In the genomic region with DNA sequence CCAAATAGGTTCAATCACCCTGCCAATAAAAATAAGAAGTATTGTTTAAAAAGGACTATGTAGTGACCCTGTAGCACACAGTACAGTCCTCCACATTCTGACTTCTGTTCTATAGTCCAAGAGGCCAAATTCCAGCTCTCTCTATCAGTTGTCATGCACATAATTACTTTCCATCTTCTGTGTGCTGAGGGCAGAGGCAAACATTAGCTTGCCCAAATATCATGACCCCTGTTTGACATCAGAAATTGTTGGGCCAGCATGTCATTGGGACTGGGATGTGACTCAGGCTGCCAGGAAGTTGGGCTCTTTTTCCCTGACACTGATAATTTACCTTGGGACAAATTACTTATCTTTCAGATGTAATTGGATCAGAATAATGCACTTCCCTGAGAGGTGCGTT, we compare ENCODE assay signal across 15 mouse cellular contexts.
DNase-seq lines count a peak whose midpoint lies in the region; ATAC-seq and TF ChIP-seq lines count a peak whose summit lies in the region.
"Had no signal": no experiment of that assay in that cellular context is flagged by ENCODE, and none has a peak within 500 bp of the region (broad histone marks: within the 10 kb centered on the region; RNA-seq: fewer than 3 reads in every experiment).

No protein-coding gene starts in this region.

- 27% methylated on average over 1 of the region's 1 CpGs for WGBS in heart, embryonic 15.5 days
- WGBS in heart, embryonic 11.5 days (ENCODE audit: insufficient replicate concordance) = 49% methylated on average over 1 of the region's 1 CpGs
- WGBS in kidney, postnatal 0 days = 42% methylated on average over 1 of the region's 1 CpGs

- ATAC-seq in heart, embryonic 15.5 days (replicated peaks; ENCODE audit: insufficient number of reproducible peaks, insufficient read depth, low FRiP score, low read depth) = no peak
- ATAC-seq in heart, embryonic 11.5 days (replicated peaks; ENCODE audit: insufficient number of reproducible peaks, low FRiP score, low TSS enrichment) = no peak
- no peak for ATAC-seq in kidney, postnatal 0 days (replicated peaks; ENCODE audit: low FRiP score, low read depth)

- no peak for TF ChIP-seq CTCF in embryonic fibroblast, embryonic 13.5 days (IDR thresholded peaks at IDR 0.05; ENCODE audit: borderline replicate concordance, insufficient read depth, low read length)
- TF ChIP-seq CTCF in kidney, postnatal 0 days (IDR thresholded peaks at IDR 0.05; ENCODE audit: low read depth) = no peak

- H3K27ac ChIP-seq in heart, embryonic 15.5 days = peak overlapping the region; percentile 73
- no peak overlapping the region for H3K27ac ChIP-seq in heart, embryonic 11.5 days (ENCODE audit: low read depth, low read length)
- peak overlapping the region; percentile 3; the same call in 1 of the 2 replicates for H3K27ac ChIP-seq in embryonic fibroblast, embryonic 13.5 days (ENCODE audit: insufficient read depth, low read length)
- peak overlapping the region; percentile 76 for H3K27ac ChIP-seq in kidney, postnatal 0 days
- H3K27ac ChIP-seq: hindbrain, embryonic 10.5 days; macrophage; neural tube, embryonic 13.5 days had no signal

- no peak overlapping the region for H3K9ac ChIP-seq in heart, embryonic 15.5 days
- H3K9ac ChIP-seq in heart, embryonic 11.5 days (ENCODE audit: low read depth, low read length) = no peak overlapping the region
- no peak overlapping the region for H3K9ac ChIP-seq in kidney, postnatal 0 days (ENCODE audit: low read depth, low read length)
- H3K9ac ChIP-seq: neural tube, embryonic 13.5 days had no signal

- peaks cover 60% of the 10 kb centered on the region for H3K4me1 ChIP-seq in heart, embryonic 15.5 days (replicated peaks)
- peaks cover 50% of the 10 kb centered on the region for H3K4me1 ChIP-seq in heart, embryonic 11.5 days (ENCODE audit: control insufficient read depth, insufficient read depth, low read length)
- peaks cover 13% of the 10 kb centered on the region for H3K4me1 ChIP-seq in embryonic fibroblast, embryonic 13.5 days (ENCODE audit: control insufficient read depth, insufficient read depth, low read length)
- H3K4me1 ChIP-seq in kidney, postnatal 0 days (replicated peaks; ENCODE audit: insufficient read depth, low read length) = peaks cover 19% of the 10 kb centered on the region

- TF ChIP-seq POLR2A in embryonic fibroblast, embryonic 13.5 days (IDR thresholded peaks at IDR 0.05; ENCODE audit: low read depth, low read length) = no peak

- peak; percentile 50 to 80 for DNase-seq in adrenal gland, adult (ENCODE audit: inconsistent age in 2 of 2, low spot score in 1 of 2)
- no peak for DNase-seq in adrenal gland, postnatal 4 days (ENCODE audit: low spot score in 2 of 2)
- peak; percentile 12 for DNase-seq in kidney, postnatal 0 days (ENCODE audit: low spot score)
- DNase-seq in embryo, embryonic 9.5 days (ENCODE audit: extremely low spot score) = no peak
- no peak for DNase-seq in cerebellum, adult 18-20 months
- DNase-seq: cerebellum, adult 9-10 months; midbrain, embryonic 14.5 days; spleen, adult 18-20 months had no signal

- H3K4me2 ChIP-seq in heart, embryonic 15.5 days = peak overlapping the region; percentile 40; the same call in 1 of the 2 replicates
- no peak overlapping the region for H3K4me2 ChIP-seq in heart, embryonic 11.5 days
- peak overlapping the region; percentile 44 for H3K4me2 ChIP-seq in kidney, postnatal 0 days (ENCODE audit: low read length)
- H3K4me2 ChIP-seq: neural tube, embryonic 13.5 days had no signal

- H3K9me3 ChIP-seq in heart, embryonic 15.5 days (replicated peaks) = no peaks in the 10 kb centered on the region
- H3K9me3 ChIP-seq in heart, embryonic 11.5 days (replicated peaks; ENCODE audit: control insufficient read depth, low read length) = no peaks in the 10 kb centered on the region
- no peaks in the 10 kb centered on the region for H3K9me3 ChIP-seq in kidney, postnatal 0 days (replicated peaks; ENCODE audit: low read length)
- H3K9me3 ChIP-seq: hindbrain, embryonic 10.5 days; neural tube, embryonic 13.5 days had no signal

- H3K36me3 ChIP-seq in heart, embryonic 15.5 days = no peaks in the 10 kb centered on the region
- H3K36me3 ChIP-seq in heart, embryonic 11.5 days (ENCODE audit: control insufficient read depth, insufficient read depth, low read length) = no peaks in the 10 kb centered on the region
- H3K36me3 ChIP-seq in kidney, postnatal 0 days (ENCODE audit: insufficient read depth, low read length) = no peaks in the 10 kb centered on the region
- H3K36me3 ChIP-seq: neural tube, embryonic 13.5 days had no signal

- H3K4me3 ChIP-seq in heart, embryonic 15.5 days = no peak overlapping the region; the same call in 1 of the 2 replicates
- H3K4me3 ChIP-seq in heart, embryonic 11.5 days (ENCODE audit: low read depth, low read length) = no peak overlapping the region
- no peak overlapping the region for H3K4me3 ChIP-seq in embryonic fibroblast, embryonic 13.5 days (ENCODE audit: insufficient read depth, low read length)
- H3K4me3 ChIP-seq in kidney, postnatal 0 days (replicated peaks; ENCODE audit: low read depth, low read length) = no peak overlapping the region
- H3K4me3 ChIP-seq: hindbrain, embryonic 10.5 days; left cerebral cortex, adult 2 months; neural tube, embryonic 13.5 days had no signal

- H3K27me3 ChIP-seq in heart, embryonic 15.5 days = no peaks in the 10 kb centered on the region
- H3K27me3 ChIP-seq in heart, embryonic 11.5 days (ENCODE audit: control insufficient read depth, insufficient read depth, low read length) = no peaks in the 10 kb centered on the region
- H3K27me3 ChIP-seq in kidney, postnatal 0 days (ENCODE audit: insufficient read depth, low read length) = no peaks in the 10 kb centered on the region
- H3K27me3 ChIP-seq: neural tube, embryonic 13.5 days had no signal

Comparison
In these comparisons a context has a peak if more than half of its experiments do, and no peak if none do; other contexts are left out.
1. DNase-seq: peak in adrenal gland, adult (2 of 2) and kidney, postnatal 0 days (single experiment); none in adrenal gland, postnatal 4 days (0 of 2), embryo, embryonic 9.5 days (single experiment) and cerebellum, adult 18-20 months (0 of 2).